Mouse (Mus musculus): ENCODE measurements around the gene Mbip.
A peak's percentile ranks its signal among the peaks of the same experiment; 100 is the strongest.

Mbip gene

GRCm38 (mm10) chr12:56345367-56346089 is at the start of gene Mbip:
Gene Mbip (minus strand): TSS chr12:56345894.
- peak; percentile 89 to 97 for DNase-seq (ENCODE audit: low spot score in 2 of 2)

- DNase-seq (ENCODE audit: low spot score in 2 of 2), result no peak
Measured at GRCm38 (mm10) chr12:56387647-56388205, 42.0 kb upstream of the Mbip start.

GRCm38 (mm10) chr12:56386955-56387646 is 41.4 kb upstream of the Mbip start:
- DNase-seq (ENCODE audit: low spot score in 2 of 2), result no peak

GRCm38 (mm10) chr12:56344771-56345314 is 851 bp downstream of the Mbip start:
- no peak for DNase-seq (ENCODE audit: low spot score in 2 of 2)

GRCm38 (mm10) chr12:56339295-56340056 is 6.2 kb downstream of the Mbip start:
- no peak for DNase-seq (ENCODE audit: low spot score in 2 of 2)

GRCm38 (mm10) chr12:56333461-56333860 is 12.2 kb downstream of the Mbip start:
- no peak for DNase-seq (ENCODE audit: low spot score in 2 of 2)

- DNase-seq (ENCODE audit: low spot score in 2 of 2), result no peak
Measured at GRCm38 (mm10) chr12:56332475-56332874, 13.2 kb downstream of the Mbip start.

- DNase-seq (ENCODE audit: low spot score in 2 of 2), result no peak
Measured at GRCm38 (mm10) chr12:56327448-56327998, 18.2 kb downstream of the Mbip start.

GRCm38 (mm10) chr12:56325851-56326250 is 19.8 kb downstream of the Mbip start:
- DNase-seq (ENCODE audit: low spot score in 2 of 2), result no peak

- DNase-seq (ENCODE audit: low spot score in 2 of 2), result no peak
Measured at GRCm38 (mm10) chr12:56318941-56319340, 26.8 kb downstream of the Mbip start.

GRCm38 (mm10) chr12:56318059-56318458 is 27.6 kb downstream of the Mbip start:
- no peak for DNase-seq (ENCODE audit: low spot score in 2 of 2)

- no peak for DNase-seq (ENCODE audit: low spot score in 2 of 2)
Measured at GRCm38 (mm10) chr12:56305758-56306157, 39.9 kb downstream of the Mbip start.

GRCm38 (mm10) chr12:56302321-56303017 is 43.2 kb downstream of the Mbip start:
- no peak for DNase-seq (ENCODE audit: low spot score in 2 of 2)

GRCm38 (mm10) chr12:56301487-56302293 is 44.0 kb downstream of the Mbip start:
- DNase-seq (ENCODE audit: low spot score in 2 of 2), result no peak

GRCm38 (mm10) chr12:56299610-56300009 is 46.1 kb downstream of the Mbip start:
- DNase-seq (ENCODE audit: low spot score in 2 of 2), result no peak

- DNase-seq (ENCODE audit: low spot score in 2 of 2), result no peak
Measured at GRCm38 (mm10) chr12:56298919-56299318, 46.8 kb downstream of the Mbip start.

GRCm38 (mm10) chr12:56297921-56298830 is 47.5 kb downstream of the Mbip start:
- no peak for DNase-seq (ENCODE audit: low spot score in 2 of 2)

GRCm38 (mm10) chr12:56297099-56297498 is 48.6 kb downstream of the Mbip start:
- no peak for DNase-seq (ENCODE audit: low spot score in 2 of 2)

- DNase-seq (ENCODE audit: low spot score in 2 of 2), result no peak
Measured at GRCm38 (mm10) chr12:56296524-56296923, 49.2 kb downstream of the Mbip start.

Measured in spleen, postnatal 14 days (tissue).